Mouse (Mus musculus) lung, embryonic 16.5 days (tissue): ENCODE data around the gene Sirt1. TPM values are rescaled to one million over a fixed set of nuclear protein-coding genes. Genes with fewer than 3 reads are reported as not detected.
"Not testable (repeated sequence)": the region's sequence is repeated elsewhere in the genome, so short reads cannot be mapped to it uniquely, and the experiment has no call there.

ENCODE experiments used
- ATAC-seq: fragments of 200-750 bp; cut with Nextera tagmentation; 2 replicates; pipeline ENCODE4 v1.8.0; 2017; ENCODE audit warnings: low read depth, mild to moderate bottlenecking, moderate library complexity
- H3K27ac ChIP-seq: fragments of 300-500 bp; sonication (generic); 2 replicates; pipeline ENCODE4 v1.5.1; 2014; ENCODE audit warnings: mild to moderate bottlenecking, control low read depth, low read length
- H3K27me3 ChIP-seq: fragments of 300-500 bp; sonication (generic); 2 replicates; pipeline ENCODE4 v1.6.1; 2014; ENCODE audit warnings: low read depth, low read length, mixed read lengths; ENCODE audit not compliant: control insufficient read depth, insufficient read depth
- H3K36me3 ChIP-seq: fragments of 300-500 bp; sonication (generic); 2 replicates; pipeline ENCODE4 v1.6.1; 2014; ENCODE audit warnings: low read length; ENCODE audit not compliant: control insufficient read depth, insufficient read depth
- H3K4me1 ChIP-seq: fragments of 300-500 bp; sonication (generic); replicated peaks from 2 replicates; pipeline ENCODE4 v1.6.1; 2014; ENCODE audit warnings: low read length, mixed read lengths; ENCODE audit not compliant: control insufficient read depth, insufficient read depth
- H3K4me2 ChIP-seq: fragments of 300-500 bp; sonication (generic); 2 replicates; pipeline ENCODE4 v1.6.1; 2014; ENCODE audit warnings: low read depth, low read length, control low read depth
- H3K4me3 ChIP-seq: fragments of 300-500 bp; sonication (generic); 2 replicates; pipeline ENCODE4 v1.5.1; 2014; ENCODE audit warnings: mild to moderate bottlenecking, low read length, control low read depth
- H3K9ac ChIP-seq: fragments of 300-500 bp; sonication (generic); 2 replicates; pipeline ENCODE4 v1.6.1; 2014; ENCODE audit warnings: low read length, control low read depth
- H3K9me3 ChIP-seq: fragments of 300-500 bp; sonication (generic); 2 replicates; pipeline ENCODE4 v1.6.1; 2016; ENCODE audit warnings: low read length; ENCODE audit not compliant: control insufficient read depth
- WGBS: fragments of 180-500 bp; shearing (Covaris S2); extraction: QIAGEN DNeasy Blood & Tissue Kit; methylation state at CpG from one replicate; pipeline ENCODE4 v1.1.7; 2014; 5-methylcytosine and 5-hydroxymethylcytosine counted together
- polyA plus RNA-seq: library from polyadenylated mRNA; unstranded; fragments of >200 nt; fragmentation: Nextera tagmentation; extraction: Ambion mirVana; gene quantifications from 2 replicates; pipeline ENCODE4 v1.2.1, GENCODE M21; 2015

The Sirt1 gene
- polyA plus RNA-seq, 1 experiment from 2014 or later: 4.8 TPM

GRCm38 (mm10) chr10:63377468-63377867 is 4.0 kb downstream of the Sirt1 start:
- H3K4me3 ChIP-seq: no peak overlapping the region
- no peak overlapping the region for H3K9ac ChIP-seq
- no peaks in the 10 kb centered on the region; the same call in 1 of the 2 replicates for H3K27me3 ChIP-seq
- H3K4me2 ChIP-seq: no peak overlapping the region
- H3K36me3 ChIP-seq: no peaks in the 10 kb centered on the region
- peaks cover 3% of the 10 kb centered on the region; the same call in 1 of the 2 replicates for H3K4me1 ChIP-seq
- H3K9me3 ChIP-seq: no peaks in the 10 kb centered on the region
- WGBS: 15% methylated on average over 9 of the region's 9 CpGs
- H3K27ac ChIP-seq: no peak overlapping the region
- peak; percentile 10; the same call in 1 of the 2 replicates for ATAC-seq

GRCm38 (mm10) chr10:63376303-63376702 is 5.2 kb downstream of the Sirt1 start:
- Histone ChIP-seq H3K4me3 (no peak overlapping the region), H3K27me3 (no peaks in the 10 kb centered on the region; the same call in 1 of the 2 replicates), H3K4me2 (no peak overlapping the region), H3K27ac (no peak overlapping the region), H3K36me3 (no peaks in the 10 kb centered on the region), H3K9ac (no peak overlapping the region), H3K9me3 (no peaks in the 10 kb centered on the region), H3K4me1 (no peaks in the 10 kb centered on the region; the same call in 1 of the 2 replicates)
- no peak for ATAC-seq
- WGBS: 77% methylated on average over 5 of the region's 5 CpGs

- no peaks in the 10 kb centered on the region for H3K27me3 ChIP-seq
- no peaks in the 10 kb centered on the region for H3K4me1 ChIP-seq
- 61% methylated on average over 3 of the region's 3 CpGs for WGBS
- no peak overlapping the region for H3K4me3 ChIP-seq
- H3K27ac ChIP-seq: no peak overlapping the region
- H3K4me2 ChIP-seq: no peak overlapping the region
- H3K36me3 ChIP-seq: no peaks in the 10 kb centered on the region
- H3K9ac ChIP-seq: no peak overlapping the region
- ATAC-seq: no peak
- no peaks in the 10 kb centered on the region for H3K9me3 ChIP-seq
These were observed 13.5 kb downstream of the Sirt1 start for GRCm38 (mm10) chr10:63368041-63368440.

GRCm38 (mm10) chr10:63367386-63367785 is 14.1 kb downstream of the Sirt1 start:
- H3K9ac ChIP-seq: no peak overlapping the region
- no peak overlapping the region for H3K4me2 ChIP-seq
- no peak overlapping the region for H3K27ac ChIP-seq
- 73% methylated on average over 6 of the region's 6 CpGs for WGBS
- no peaks in the 10 kb centered on the region for H3K9me3 ChIP-seq
- no peaks in the 10 kb centered on the region for H3K4me1 ChIP-seq
- no peaks in the 10 kb centered on the region for H3K27me3 ChIP-seq
- no peak overlapping the region for H3K4me3 ChIP-seq
- ATAC-seq: no peak
- H3K36me3 ChIP-seq: no peaks in the 10 kb centered on the region

- Histone ChIP-seq H3K9ac (no peak overlapping the region), H3K36me3 (no peaks in the 10 kb centered on the region), H3K4me2 (no peak overlapping the region), H3K4me3 (no peak overlapping the region), H3K4me1 (no peaks in the 10 kb centered on the region), H3K9me3 (no peaks in the 10 kb centered on the region), H3K27ac (no peak overlapping the region), H3K27me3 (no peaks in the 10 kb centered on the region)
- 51% methylated on average over 7 of the region's 7 CpGs for WGBS
- no peak for ATAC-seq
These were observed 15.5 kb downstream of the Sirt1 start for GRCm38 (mm10) chr10:63365918-63366455.

- Histone ChIP-seq H3K4me2 (no peak overlapping the region), H3K4me1 (no peaks in the 10 kb centered on the region), H3K9ac (no peak overlapping the region), H3K27me3 (no peaks in the 10 kb centered on the region), H3K36me3 (no peaks in the 10 kb centered on the region), H3K27ac (no peak overlapping the region), H3K9me3 (no peaks in the 10 kb centered on the region), H3K4me3 (no peak overlapping the region)
- WGBS: 53% methylated on average over 1 of the region's 1 CpGs
- no peak for ATAC-seq
These were observed 21.0 kb downstream of the Sirt1 start for GRCm38 (mm10) chr10:63360502-63360901.

GRCm38 (mm10) chr10:63352111-63352510 is 29.4 kb downstream of the Sirt1 start:
- no peaks in the 10 kb centered on the region for H3K27me3 ChIP-seq
- no peak for ATAC-seq
- H3K4me1 ChIP-seq: no peaks in the 10 kb centered on the region
- no peaks in the 10 kb centered on the region for H3K36me3 ChIP-seq
- no peak overlapping the region for H3K4me2 ChIP-seq
- no peak overlapping the region for H3K9ac ChIP-seq
- H3K9me3 ChIP-seq: no peaks in the 10 kb centered on the region
- H3K4me3 ChIP-seq: no peak overlapping the region
- WGBS: 77% methylated on average over 5 of the region's 5 CpGs
- no peak overlapping the region for H3K27ac ChIP-seq

GRCm38 (mm10) chr10:63351099-63351498 is 30.4 kb downstream of the Sirt1 start:
- not testable (repeated sequence) for H3K36me3 ChIP-seq, H3K9ac ChIP-seq, H3K9me3 ChIP-seq, H3K4me1 ChIP-seq, H3K27me3 ChIP-seq, H3K4me2 ChIP-seq, H3K4me3 ChIP-seq, ATAC-seq, H3K27ac ChIP-seq
- WGBS: 77% methylated on average over 7 of the region's 7 CpGs

GRCm38 (mm10) chr10:63350666-63351065 is 30.8 kb downstream of the Sirt1 start:
- Histone ChIP-seq H3K27ac (no peak overlapping the region), H3K36me3 (no peaks in the 10 kb centered on the region), H3K4me3 (no peak overlapping the region), H3K9me3 (no peaks in the 10 kb centered on the region), H3K4me2 (no peak overlapping the region), H3K27me3 (no peaks in the 10 kb centered on the region), H3K4me1 (no peaks in the 10 kb centered on the region), H3K9ac (no peak overlapping the region)
- no peak for ATAC-seq
- WGBS: 82% methylated on average over 7 of the region's 7 CpGs

GRCm38 (mm10) chr10:63348291-63348690 is 33.2 kb downstream of the Sirt1 start:
- no peak overlapping the region for H3K27ac ChIP-seq
- H3K36me3 ChIP-seq: no peaks in the 10 kb centered on the region
- ATAC-seq: no peak
- no peaks in the 10 kb centered on the region for H3K4me1 ChIP-seq
- WGBS: 75% methylated on average over 3 of the region's 3 CpGs
- H3K4me2 ChIP-seq: no peak overlapping the region
- H3K4me3 ChIP-seq: no peak overlapping the region
- no peaks in the 10 kb centered on the region for H3K27me3 ChIP-seq
- no peak overlapping the region for H3K9ac ChIP-seq
- no peaks in the 10 kb centered on the region for H3K9me3 ChIP-seq
